Mouse (Mus musculus): ENCODE data around the gene Apol8. TPM values are rescaled to one million over a fixed set of nuclear protein-coding genes. Genes with fewer than 3 reads are reported as not detected.
"Not testable (repeated sequence)": the region's sequence is repeated elsewhere in the genome, so short reads cannot be mapped to it uniquely, and the experiment has no call there.

Apol8 gene
- polyA plus RNA-seq, 1 experiment from 2014 or later, result 0.18 TPM

DNA sequence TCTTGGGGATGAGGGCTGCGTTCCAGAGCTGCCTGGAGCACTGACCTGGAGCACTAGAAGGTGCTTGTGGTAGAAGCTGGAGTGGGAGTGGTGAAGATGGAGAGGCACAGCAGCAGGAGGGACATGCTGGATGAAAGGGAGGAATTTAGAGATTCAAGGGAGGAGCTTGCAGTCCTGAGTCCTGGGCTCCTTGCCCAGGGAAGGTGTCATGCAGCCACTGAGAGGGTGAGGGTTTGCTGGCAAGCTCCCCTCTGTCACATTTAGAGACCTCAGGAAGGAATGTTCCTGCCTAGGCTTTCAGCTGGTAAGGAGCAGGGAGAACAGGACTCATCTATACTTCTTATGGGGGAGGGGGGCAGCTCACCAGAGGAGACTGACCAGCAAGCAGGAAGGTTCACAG is 47.9 kb downstream of the Apol8 start:
- ATAC-seq (replicated peaks); H3K4me1 ChIP-seq; H3K4me2 ChIP-seq; H3K27ac ChIP-seq; H3K27me3 ChIP-seq (replicated peaks); H3K36me3 ChIP-seq (replicated peaks); H3K9me3 ChIP-seq; H3K9ac ChIP-seq; H3K4me3 ChIP-seq: not testable (repeated sequence)
- WGBS, result 88% methylated on average over 1 of the region's 1 CpGs

DNA sequence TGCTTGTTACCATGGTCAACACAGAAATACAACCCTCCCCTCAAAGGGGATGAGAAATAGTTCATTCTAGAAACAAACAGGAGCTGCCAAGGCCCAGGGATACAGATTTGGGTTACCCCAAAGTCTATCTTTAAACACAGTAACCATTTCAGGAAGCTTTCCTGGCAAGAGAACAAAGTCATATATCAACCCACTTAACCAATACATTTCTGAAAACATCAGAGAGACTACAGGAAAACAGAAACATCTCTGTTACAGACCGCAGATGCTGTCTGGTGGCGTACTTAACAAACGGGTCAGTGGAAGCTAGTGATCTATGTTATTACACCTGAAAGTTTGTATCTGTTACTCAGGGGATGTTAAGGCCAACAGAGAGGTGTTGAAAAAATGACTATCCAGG is 51.5 kb downstream of the Apol8 start:
- not testable (repeated sequence) for H3K27ac ChIP-seq; ATAC-seq (replicated peaks); H3K27me3 ChIP-seq (replicated peaks); H3K9ac ChIP-seq; H3K4me2 ChIP-seq; H3K4me3 ChIP-seq; H3K9me3 ChIP-seq; H3K4me1 ChIP-seq; H3K36me3 ChIP-seq (replicated peaks)
- 92% methylated on average over 3 of the region's 3 CpGs for WGBS

DNA sequence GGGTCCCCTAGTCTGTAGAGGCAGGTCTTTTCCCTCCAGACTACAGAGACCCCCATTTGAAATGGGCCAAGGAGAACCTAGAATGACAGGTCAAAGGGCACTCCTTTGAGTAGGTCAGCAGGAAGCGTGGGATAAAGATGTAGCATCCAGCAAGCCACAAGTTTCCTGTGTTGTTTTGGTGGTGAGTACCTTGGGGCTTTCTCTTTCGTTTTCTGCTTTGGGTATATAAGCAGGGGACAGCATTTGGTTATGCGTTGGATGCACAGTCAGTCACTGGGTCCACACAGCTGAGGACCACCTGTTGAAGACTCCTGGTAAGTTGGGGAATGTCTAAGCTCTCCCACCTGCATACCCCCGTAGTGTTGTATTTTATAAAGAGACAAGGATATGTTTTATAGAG is 58.1 kb downstream of the Apol8 start, which contains the start of gene Apol7e:
Gene Apol7e (plus strand): TSS at position 202 of the 400 bp plus-strand sequence.
- not testable (repeated sequence) for H3K36me3 ChIP-seq (replicated peaks); H3K9ac ChIP-seq; H3K4me1 ChIP-seq; H3K4me3 ChIP-seq; H3K9me3 ChIP-seq; H3K27me3 ChIP-seq (replicated peaks); H3K4me2 ChIP-seq; H3K27ac ChIP-seq; ATAC-seq (replicated peaks)
- 79% methylated on average over 4 of the region's 4 CpGs for WGBS

Other genes starting within 250 kb of the Apol8 start
- not detected in 2 replicates for gene Apol11a, start 248.7 kb downstream of the Apol8 start, polyA plus RNA-seq (2015; fragmentation: Nextera tagmentation; extraction: Ambion mirVana)
- not detected in 2 replicates for gene Apol7c, start 223.7 kb downstream of the Apol8 start, polyA plus RNA-seq (2015; fragmentation: Nextera tagmentation; extraction: Ambion mirVana)
- not detected in 2 replicates for gene 1700025B11Rik, start 195.1 kb downstream of the Apol8 start, polyA plus RNA-seq (2015; fragmentation: Nextera tagmentation; extraction: Ambion mirVana)
- 0.15 and 0.17 TPM in 2 replicates for gene Apol10b, start 160.9 kb downstream of the Apol8 start, polyA plus RNA-seq (2015; fragmentation: Nextera tagmentation; extraction: Ambion mirVana)
- not detected in 2 replicates for gene Gm36245, start 157.7 kb downstream of the Apol8 start, polyA plus RNA-seq (2015; fragmentation: Nextera tagmentation; extraction: Ambion mirVana)
- not detected in 2 replicates for gene Apol11b, start 113.7 kb downstream of the Apol8 start, polyA plus RNA-seq (2015; fragmentation: Nextera tagmentation; extraction: Ambion mirVana)
- gene Apol7e, start 58.1 kb downstream of the Apol8 start, polyA plus RNA-seq (2015; fragmentation: Nextera tagmentation; extraction: Ambion mirVana), result not detected in 2 replicates
- gene Apol9b, start 28.0 kb downstream of the Apol8 start, polyA plus RNA-seq (2015; fragmentation: Nextera tagmentation; extraction: Ambion mirVana), result not detected in 2 replicates
- gene Myh9, start 85.2 kb upstream of the Apol8 start, polyA plus RNA-seq (2015; fragmentation: Nextera tagmentation; extraction: Ambion mirVana), result 11.9 and 14.2 TPM in 2 replicates
- gene Txn2, start 172.0 kb upstream of the Apol8 start, polyA plus RNA-seq (2015; fragmentation: Nextera tagmentation; extraction: Ambion mirVana), result 203 and 229 TPM in 2 replicates
- 10.3 and 11.8 TPM in 2 replicates for gene Foxred2, start 199.7 kb upstream of the Apol8 start, polyA plus RNA-seq (2015; fragmentation: Nextera tagmentation; extraction: Ambion mirVana)
- 162 and 180 TPM in 2 replicates for gene Eif3d, start 213.8 kb upstream of the Apol8 start, polyA plus RNA-seq (2015; fragmentation: Nextera tagmentation; extraction: Ambion mirVana)

All from midbrain, embryonic 15.5 days (tissue).